Mouse (Mus musculus) lung, adult 2 months (tissue): ENCODE data around the gene Sec14l4.

Experiments used
- CTCF ChIP-seq: fragments of 200-500 bp; IDR thresholded peaks from 2 replicates; pipeline ENCODE4 v1.5.1; 2011; ENCODE audit warnings: mild to moderate bottlenecking, low read length, control low read depth; ENCODE audit not compliant: insufficient read depth
- POLR2A ChIP-seq: fragments of 200-500 bp; IDR thresholded peaks from 2 replicates; pipeline ENCODE4 v1.6.1; 2011; ENCODE audit warnings: low read depth, mild to moderate bottlenecking, control low read depth, low read length, borderline replicate concordance; ENCODE audit errors: extremely low read depth

- TF ChIP-seq CTCF = 0 out of 2 replicates have a peak, but pooled peaks have one; percentile 11
- TF ChIP-seq POLR2A = no peak
These were observed 24.8 kb upstream of the Sec14l4 start for GRCm38 (mm10) chr11:4006462-4006861.
